Mouse (Mus musculus): ENCODE measurements around the gene Vinac1. TPM values are rescaled to one million over a fixed set of nuclear protein-coding genes. Genes with fewer than 3 reads are reported as not detected.

Vinac1 gene
- total and polyA plus RNA-seq, 2 experiments from 2014 or later, result 1.1 to 1.8 TPM

DNA sequence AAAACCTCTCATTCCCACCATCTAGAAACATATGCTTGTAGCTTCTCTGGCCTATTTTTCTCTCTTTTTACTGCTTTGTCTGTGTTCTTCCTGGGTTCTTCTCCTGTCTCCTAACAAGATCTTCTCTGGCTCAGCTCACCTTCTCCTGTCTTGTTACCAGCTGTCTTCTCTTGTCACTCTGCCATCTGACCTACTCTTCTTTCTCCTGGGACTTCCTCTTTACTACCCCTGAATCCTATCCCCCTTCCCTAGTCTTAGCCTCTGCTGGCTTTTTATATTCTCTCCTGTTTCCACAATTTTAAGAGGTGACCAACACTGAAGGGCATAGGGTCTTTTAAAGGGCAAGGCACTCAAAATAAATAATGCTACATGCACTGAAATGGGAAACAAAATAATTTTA, 43.1 kb downstream of the Vinac1 start:
- DNase-seq (ENCODE audit: low spot score), result no peak
- H3K27ac ChIP-seq (ENCODE audit: low read depth, low read length), result no peak overlapping the region
- H3K4me1 ChIP-seq (ENCODE audit: insufficient read depth, low read length), result no peaks in the 10 kb centered on the region
- no peak overlapping the region for H3K4me3 ChIP-seq (ENCODE audit: low read depth, low read length)
- TF ChIP-seq CTCF (IDR thresholded peaks at IDR 0.05), result no peak
- no peak for ATAC-seq (ENCODE audit: low FRiP score)
- H3K9ac ChIP-seq (replicated peaks; ENCODE audit: low read length, poor library complexity, severe bottlenecking), result no peak overlapping the region
- H3K4me2 ChIP-seq (ENCODE audit: low read depth, low read length, poor library complexity, severe bottlenecking), result no peak overlapping the region
- no peaks in the 10 kb centered on the region for H3K27me3 ChIP-seq (ENCODE audit: insufficient read depth, low read length)
- no peaks in the 10 kb centered on the region for H3K9me3 ChIP-seq (ENCODE audit: low read length)
- 0 out of 2 replicates have a peak, but pooled peaks cover 2% of the 10 kb centered on the region for H3K36me3 ChIP-seq (ENCODE audit: insufficient read depth, low read length)

- no peak for TF ChIP-seq CTCF (IDR thresholded peaks at IDR 0.05)
- DNase-seq (ENCODE audit: low spot score) (no peak), ATAC-seq (ENCODE audit: low FRiP score) (no peak)
- H3K36me3 ChIP-seq (ENCODE audit: insufficient read depth, low read length), result no peaks in the 10 kb centered on the region
- no peaks in the 10 kb centered on the region for H3K9me3 ChIP-seq (ENCODE audit: low read length)
- no peaks in the 10 kb centered on the region for H3K27me3 ChIP-seq (ENCODE audit: insufficient read depth, low read length)
- H3K4me1 ChIP-seq (ENCODE audit: insufficient read depth, low read length), result no peaks in the 10 kb centered on the region
- no peak overlapping the region for H3K27ac ChIP-seq (ENCODE audit: low read depth, low read length)
- no peak overlapping the region for H3K4me3 ChIP-seq (ENCODE audit: low read depth, low read length)
- H3K9ac ChIP-seq (replicated peaks; ENCODE audit: low read length, poor library complexity, severe bottlenecking), result no peak overlapping the region
- H3K4me2 ChIP-seq (ENCODE audit: low read depth, low read length, poor library complexity, severe bottlenecking), result no peak overlapping the region
- WGBS, result 86% methylated on average over 3 of the region's 3 CpGs
Measured at GRCm38 (mm10) chr2:128984746-128985145, 63.2 kb downstream of the Vinac1 start.

DNA sequence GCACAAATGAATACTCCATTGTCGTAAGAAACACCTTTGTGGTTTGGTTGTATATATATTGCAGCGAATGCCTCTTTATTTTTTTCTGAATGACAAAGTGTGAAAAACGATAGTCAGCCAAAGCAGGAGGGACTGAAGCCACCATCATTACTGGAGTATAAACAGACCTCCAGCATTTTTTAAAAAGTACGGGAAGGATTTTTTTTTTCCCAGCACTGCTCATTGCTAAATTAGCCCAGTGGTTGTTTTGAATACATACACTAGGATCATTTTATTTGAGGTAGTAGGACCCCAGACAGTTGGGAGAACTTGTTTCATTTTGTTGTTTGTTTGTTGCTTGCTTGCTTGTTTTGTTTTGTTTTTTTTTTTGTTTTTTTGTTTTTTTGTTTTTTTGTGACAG, 72.4 kb downstream of the Vinac1 start:
- H3K4me3 ChIP-seq (ENCODE audit: low read depth, low read length), result no peak overlapping the region
- no peak for DNase-seq (ENCODE audit: low spot score)
- H3K27me3 ChIP-seq (ENCODE audit: insufficient read depth, low read length), result no peaks in the 10 kb centered on the region
- no peak for TF ChIP-seq CTCF (IDR thresholded peaks at IDR 0.05)
- H3K4me1 ChIP-seq (ENCODE audit: insufficient read depth, low read length), result no peaks in the 10 kb centered on the region
- no peaks in the 10 kb centered on the region for H3K9me3 ChIP-seq (ENCODE audit: low read length)
- H3K4me2 ChIP-seq (ENCODE audit: low read depth, low read length, poor library complexity, severe bottlenecking), result no peak overlapping the region
- H3K36me3 ChIP-seq (ENCODE audit: insufficient read depth, low read length), result no peaks in the 10 kb centered on the region
- no peak overlapping the region for H3K9ac ChIP-seq (replicated peaks; ENCODE audit: low read length, poor library complexity, severe bottlenecking)
- ATAC-seq (ENCODE audit: low FRiP score), result no peak
- no peak overlapping the region for H3K27ac ChIP-seq (ENCODE audit: low read depth, low read length)
- 76% methylated on average over 4 of the region's 4 CpGs for WGBS

Other genes with a start within 250 kb of the Vinac1 start
- 27.7 and 32.3 TPM in 2 replicates for gene Tmem87b, start 230.1 kb downstream of the Vinac1 start, total RNA-seq (2014; rRNA removed)
- 34.8 and 35.7 TPM in 2 replicates for gene Tmem87b, start 230.1 kb downstream of the Vinac1 start, polyA plus RNA-seq (2015; fragmentation: Nextera tagmentation; extraction: Ambion mirVana)
- 3.2 and 6.3 TPM in 2 replicates for gene Fbln7, start 185.2 kb downstream of the Vinac1 start, total RNA-seq (2014; rRNA removed)
- gene Fbln7, start 185.2 kb downstream of the Vinac1 start, polyA plus RNA-seq (2015; fragmentation: Nextera tagmentation; extraction: Ambion mirVana), result 4.2 and 4.8 TPM in 2 replicates
- 3.5 and 5.0 TPM in 2 replicates for gene Zc3h8, start 104.1 kb downstream of the Vinac1 start, total RNA-seq (2014; rRNA removed)
- gene Zc3h8, start 104.1 kb downstream of the Vinac1 start, polyA plus RNA-seq (2015; fragmentation: Nextera tagmentation; extraction: Ambion mirVana), result 14.7 and 15.5 TPM in 2 replicates
- 6.8 and 8.9 TPM in 2 replicates for gene Zc3h6, start 80.8 kb downstream of the Vinac1 start, total RNA-seq (2014; rRNA removed)
- 4.8 and 5.9 TPM in 2 replicates for gene Zc3h6, start 80.8 kb downstream of the Vinac1 start, polyA plus RNA-seq (2015; fragmentation: Nextera tagmentation; extraction: Ambion mirVana)
- 26.6 and 29.8 TPM in 2 replicates for gene Gm10762, start 80.4 kb downstream of the Vinac1 start, total RNA-seq (2014; rRNA removed)
- gene Gm10762, start 80.4 kb downstream of the Vinac1 start, polyA plus RNA-seq (2015; fragmentation: Nextera tagmentation; extraction: Ambion mirVana), result 14.9 and 18.2 TPM in 2 replicates
- gene Ttl, start 17.8 kb upstream of the Vinac1 start, total RNA-seq (2014; rRNA removed), result 53.7 and 58.0 TPM in 2 replicates
- gene Ttl, start 17.8 kb upstream of the Vinac1 start, polyA plus RNA-seq (2015; fragmentation: Nextera tagmentation; extraction: Ambion mirVana), result 28.8 and 30.2 TPM in 2 replicates
- 23.1 and 25.9 TPM in 2 replicates for gene Polr1b, start 52.8 kb upstream of the Vinac1 start, total RNA-seq (2014; rRNA removed)
- 10.4 and 11.1 TPM in 2 replicates for gene Polr1b, start 52.8 kb upstream of the Vinac1 start, polyA plus RNA-seq (2015; fragmentation: Nextera tagmentation; extraction: Ambion mirVana)
- 12.2 and 23.6 TPM in 2 replicates for gene Chchd5, start 81.5 kb upstream of the Vinac1 start, total RNA-seq (2014; rRNA removed)
- 14.1 and 14.5 TPM in 2 replicates for gene Chchd5, start 81.5 kb upstream of the Vinac1 start, polyA plus RNA-seq (2015; fragmentation: Nextera tagmentation; extraction: Ambion mirVana)
- 80.0 and 82.2 TPM in 2 replicates for gene Slc20a1, start 150.6 kb upstream of the Vinac1 start, total RNA-seq (2014; rRNA removed)
- 44.9 and 47.7 TPM in 2 replicates for gene Slc20a1, start 150.6 kb upstream of the Vinac1 start, polyA plus RNA-seq (2015; fragmentation: Nextera tagmentation; extraction: Ambion mirVana)
- gene Ckap2l, start 249.0 kb upstream of the Vinac1 start, total RNA-seq (2014; rRNA removed), result 2.6 and 5.8 TPM in 2 replicates
- 4.8 and 5.0 TPM in 2 replicates for gene Ckap2l, start 249.0 kb upstream of the Vinac1 start, polyA plus RNA-seq (2015; fragmentation: Nextera tagmentation; extraction: Ambion mirVana)

Data from midbrain, postnatal 0 days (tissue).